Mouse (Mus musculus): ENCODE data around the gene Hpgd. TPM values are rescaled to one million over a fixed set of nuclear protein-coding genes. Genes with fewer than 3 reads are reported as not detected.

Gene Hpgd
- polyA plus RNA-seq, 1 experiment from 2014 or later: 2.3 TPM

GRCm38 (mm10) chr8:56278545-56279063, 15.8 kb upstream of the Hpgd start:
- Histone ChIP-seq H3K4me3 (ENCODE audit: low read depth, low read length) (no peak overlapping the region), H3K27me3 (ENCODE audit: control insufficient read depth, insufficient read depth, low read length) (no peaks in the 10 kb centered on the region), H3K4me1 (ENCODE audit: control insufficient read depth, insufficient read depth, low read length) (no peaks in the 10 kb centered on the region), H3K9ac (replicated peaks; ENCODE audit: low read depth, low read length) (no peak overlapping the region), H3K9me3 (ENCODE audit: control insufficient read depth, low read length) (no peaks in the 10 kb centered on the region), H3K27ac (ENCODE audit: low read depth, low read length) (no peak overlapping the region), H3K4me2 (ENCODE audit: low read depth, low read length) (no peak overlapping the region), H3K36me3 (ENCODE audit: control insufficient read depth, insufficient read depth, low read length) (no peaks in the 10 kb centered on the region)
- ATAC-seq (ENCODE audit: low read depth): no peak
- WGBS: 76% methylated on average over 2 of the region's 2 CpGs

GRCm38 (mm10) chr8:56283936-56284335, 10.4 kb upstream of the Hpgd start:
- H3K36me3 ChIP-seq (ENCODE audit: control insufficient read depth, insufficient read depth, low read length): no peaks in the 10 kb centered on the region
- H3K27ac ChIP-seq (ENCODE audit: low read depth, low read length): no peak overlapping the region
- no peak overlapping the region for H3K4me3 ChIP-seq (ENCODE audit: low read depth, low read length)
- no peak for ATAC-seq (ENCODE audit: low read depth)
- H3K4me2 ChIP-seq (ENCODE audit: low read depth, low read length): no peak overlapping the region
- H3K9ac ChIP-seq (replicated peaks; ENCODE audit: low read depth, low read length): no peak overlapping the region
- no peaks in the 10 kb centered on the region for H3K27me3 ChIP-seq (ENCODE audit: control insufficient read depth, insufficient read depth, low read length)
- no peaks in the 10 kb centered on the region for H3K9me3 ChIP-seq (ENCODE audit: control insufficient read depth, low read length)
- WGBS: 79% methylated on average over 1 of the region's 1 CpGs
- no peaks in the 10 kb centered on the region for H3K4me1 ChIP-seq (ENCODE audit: control insufficient read depth, insufficient read depth, low read length)

GRCm38 (mm10) chr8:56284957-56285356, 9.4 kb upstream of the Hpgd start:
- Histone ChIP-seq H3K4me1 (ENCODE audit: control insufficient read depth, insufficient read depth, low read length) (no peaks in the 10 kb centered on the region), H3K4me2 (ENCODE audit: low read depth, low read length) (no peak overlapping the region), H3K9ac (replicated peaks; ENCODE audit: low read depth, low read length) (no peak overlapping the region), H3K27ac (ENCODE audit: low read depth, low read length) (no peak overlapping the region), H3K4me3 (ENCODE audit: low read depth, low read length) (no peak overlapping the region), H3K27me3 (ENCODE audit: control insufficient read depth, insufficient read depth, low read length) (no peaks in the 10 kb centered on the region), H3K9me3 (ENCODE audit: control insufficient read depth, low read length) (no peaks in the 10 kb centered on the region), H3K36me3 (ENCODE audit: control insufficient read depth, insufficient read depth, low read length) (no peaks in the 10 kb centered on the region)
- 70% methylated on average over 3 of the region's 3 CpGs for WGBS
- ATAC-seq (ENCODE audit: low read depth): no peak

- no peaks in the 10 kb centered on the region for H3K27me3 ChIP-seq (ENCODE audit: control insufficient read depth, insufficient read depth, low read length)
- 92% methylated on average over 2 of the region's 2 CpGs for WGBS
- H3K4me1 ChIP-seq (ENCODE audit: control insufficient read depth, insufficient read depth, low read length): no peaks in the 10 kb centered on the region
- H3K4me3 ChIP-seq (ENCODE audit: low read depth, low read length): no peak overlapping the region
- no peak overlapping the region for H3K9ac ChIP-seq (replicated peaks; ENCODE audit: low read depth, low read length)
- no peaks in the 10 kb centered on the region for H3K36me3 ChIP-seq (ENCODE audit: control insufficient read depth, insufficient read depth, low read length)
- ATAC-seq (ENCODE audit: low read depth): no peak
- no peaks in the 10 kb centered on the region for H3K9me3 ChIP-seq (ENCODE audit: control insufficient read depth, low read length)
- H3K4me2 ChIP-seq (ENCODE audit: low read depth, low read length): no peak overlapping the region
- no peak overlapping the region for H3K27ac ChIP-seq (ENCODE audit: low read depth, low read length)
Observed at GRCm38 (mm10) chr8:56286717-56287116, 7.7 kb upstream of the Hpgd start.

GRCm38 (mm10) chr8:56287370-56288072, 6.9 kb upstream of the Hpgd start:
- Histone ChIP-seq H3K4me2 (ENCODE audit: low read depth, low read length) (no peak overlapping the region), H3K9me3 (ENCODE audit: control insufficient read depth, low read length) (no peaks in the 10 kb centered on the region), H3K4me3 (ENCODE audit: low read depth, low read length) (no peak overlapping the region), H3K27me3 (ENCODE audit: control insufficient read depth, insufficient read depth, low read length) (no peaks in the 10 kb centered on the region), H3K27ac (ENCODE audit: low read depth, low read length) (no peak overlapping the region), H3K9ac (replicated peaks; ENCODE audit: low read depth, low read length) (no peak overlapping the region), H3K4me1 (ENCODE audit: control insufficient read depth, insufficient read depth, low read length) (no peaks in the 10 kb centered on the region), H3K36me3 (ENCODE audit: control insufficient read depth, insufficient read depth, low read length) (no peaks in the 10 kb centered on the region)
- ATAC-seq (ENCODE audit: low read depth): no peak
- WGBS: 84% methylated on average over 7 of the region's 7 CpGs

- 81% methylated on average over 7 of the region's 7 CpGs for WGBS
- Histone ChIP-seq H3K4me1 (ENCODE audit: control insufficient read depth, insufficient read depth, low read length) (0 out of 2 replicates have a peak, but pooled peaks cover 7% of the 10 kb centered on the region), H3K4me3 (ENCODE audit: low read depth, low read length) (no peak overlapping the region), H3K36me3 (ENCODE audit: control insufficient read depth, insufficient read depth, low read length) (no peaks in the 10 kb centered on the region), H3K9ac (replicated peaks; ENCODE audit: low read depth, low read length) (no peak overlapping the region), H3K27ac (ENCODE audit: low read depth, low read length) (no peak overlapping the region), H3K4me2 (ENCODE audit: low read depth, low read length) (no peak overlapping the region), H3K27me3 (ENCODE audit: control insufficient read depth, insufficient read depth, low read length) (peaks cover 4% of the 10 kb centered on the region; the same call in 1 of the 2 replicates), H3K9me3 (ENCODE audit: control insufficient read depth, low read length) (no peaks in the 10 kb centered on the region)
- ATAC-seq (ENCODE audit: low read depth): no peak
Observed at GRCm38 (mm10) chr8:56292318-56292717, 2.1 kb upstream of the Hpgd start.

- WGBS: under 1% methylated on average over 8 of the region's 8 CpGs
- ATAC-seq (ENCODE audit: low read depth): no peak
- no peak overlapping the region for H3K4me3 ChIP-seq (ENCODE audit: low read depth, low read length)
Observed at GRCm38 (mm10) chr8:56293480-56293879, 905 bp upstream of the Hpgd start.

GRCm38 (mm10) chr8:56294886-56295555, 636 bp downstream of the Hpgd start:
- Histone ChIP-seq H3K9ac (replicated peaks; ENCODE audit: low read depth, low read length) (peak overlapping the region; percentile 21), H3K4me3 (ENCODE audit: low read depth, low read length) (peak overlapping the region; percentile 34), H3K27ac (ENCODE audit: low read depth, low read length) (no peak overlapping the region), H3K9me3 (ENCODE audit: control insufficient read depth, low read length) (no peaks in the 10 kb centered on the region), H3K4me2 (ENCODE audit: low read depth, low read length) (peak overlapping the region; percentile 89), H3K27me3 (ENCODE audit: control insufficient read depth, insufficient read depth, low read length) (peaks cover 4% of the 10 kb centered on the region; the same call in 1 of the 2 replicates), H3K4me1 (ENCODE audit: control insufficient read depth, insufficient read depth, low read length) (0 out of 2 replicates have a peak, but pooled peaks cover 7% of the 10 kb centered on the region), H3K36me3 (ENCODE audit: control insufficient read depth, insufficient read depth, low read length) (no peaks in the 10 kb centered on the region)
- WGBS: 18% methylated on average over 14 of the region's 14 CpGs
- ATAC-seq (ENCODE audit: low read depth): no peak; the same call in 1 of the 2 replicates

More at GRCm38 (mm10) chr8:56293480-56293879, 905 bp upstream of the Hpgd start:
- Histone ChIP-seq H3K36me3 (ENCODE audit: control insufficient read depth, insufficient read depth, low read length) (no peaks in the 10 kb centered on the region), H3K4me2 (ENCODE audit: low read depth, low read length) (peak overlapping the region; percentile 89; the same call in 1 of the 2 replicates), H3K9me3 (ENCODE audit: control insufficient read depth, low read length) (no peaks in the 10 kb centered on the region), H3K4me1 (ENCODE audit: control insufficient read depth, insufficient read depth, low read length) (0 out of 2 replicates have a peak, but pooled peaks cover 7% of the 10 kb centered on the region), H3K9ac (replicated peaks; ENCODE audit: low read depth, low read length) (no peak overlapping the region), H3K27ac (ENCODE audit: low read depth, low read length) (no peak overlapping the region), H3K27me3 (ENCODE audit: control insufficient read depth, insufficient read depth, low read length) (peaks cover 4% of the 10 kb centered on the region; the same call in 1 of the 2 replicates)

GRCm38 (mm10) chr8:56299421-56299820, 5.0 kb downstream of the Hpgd start:
- ATAC-seq (ENCODE audit: low read depth): no peak
- Histone ChIP-seq H3K36me3 (ENCODE audit: control insufficient read depth, insufficient read depth, low read length) (no peaks in the 10 kb centered on the region), H3K4me3 (ENCODE audit: low read depth, low read length) (no peak overlapping the region), H3K4me2 (ENCODE audit: low read depth, low read length) (no peak overlapping the region), H3K27me3 (ENCODE audit: control insufficient read depth, insufficient read depth, low read length) (no peaks in the 10 kb centered on the region), H3K4me1 (ENCODE audit: control insufficient read depth, insufficient read depth, low read length) (0 out of 2 replicates have a peak, but pooled peaks cover 5% of the 10 kb centered on the region), H3K9ac (replicated peaks; ENCODE audit: low read depth, low read length) (no peak overlapping the region), H3K27ac (ENCODE audit: low read depth, low read length) (no peak overlapping the region), H3K9me3 (ENCODE audit: control insufficient read depth, low read length) (no peaks in the 10 kb centered on the region)
- WGBS: 84% methylated on average over 5 of the region's 5 CpGs
